Mouse (Mus musculus) brain, embryonic 18.5 days (tissue): ENCODE measurements around the gene Resf1.
"Not testable (repeated sequence)": the region's sequence is repeated elsewhere in the genome, so short reads cannot be mapped to it uniquely, and the experiment has no call there.

Experiments
- DNase-seq: peaks from one replicate; pipeline ENCODE4 v3.0.0-alpha.2; 2012; ENCODE audit warnings: low read depth, low spot score

The Resf1 gene

GRCm38 (mm10) chr6:149344372-149344771 lies 35.2 kb downstream of the Resf1 start:
- no peak for DNase-seq

GRCm38 (mm10) chr6:149348211-149348610 lies 39.0 kb downstream of the Resf1 start:
- DNase-seq = not testable (repeated sequence)

GRCm38 (mm10) chr6:149354826-149355495 lies 45.7 kb downstream of the Resf1 start:
- DNase-seq = no peak

- not testable (repeated sequence) for DNase-seq
Observed at GRCm38 (mm10) chr6:149355799-149356198, 46.6 kb downstream of the Resf1 start.

GRCm38 (mm10) chr6:149357155-149357554 lies 47.9 kb downstream of the Resf1 start:
- DNase-seq = no peak

GRCm38 (mm10) chr6:149362533-149362932 lies 53.3 kb downstream of the Resf1 start:
- not testable (repeated sequence) for DNase-seq

GRCm38 (mm10) chr6:149365975-149366374 lies 56.8 kb downstream of the Resf1 start:
- not testable (repeated sequence) for DNase-seq

- no peak for DNase-seq
Observed at GRCm38 (mm10) chr6:149366403-149366802, 57.2 kb downstream of the Resf1 start.

GRCm38 (mm10) chr6:149374986-149375457 lies 65.8 kb downstream of the Resf1 start:
- DNase-seq = no peak

- no peak for DNase-seq
Observed at GRCm38 (mm10) chr6:149383531-149383930, 74.3 kb downstream of the Resf1 start.
